Mouse (Mus musculus) 3T3-L1 (cell line): ENCODE results near the gene Hps3.

Experiments used
- DNase-seq: peaks from one replicate; pipeline ENCODE4 v3.0.0-alpha.2; 2015; ENCODE audit warnings: low read depth, low spot score

The Hps3 gene

GRCm38 (mm10) chr3:20007275-20007674, 27.8 kb downstream of the Hps3 start:
- no peak for DNase-seq

GRCm38 (mm10) chr3:20005611-20006010, 29.5 kb downstream of the Hps3 start:
- no peak for DNase-seq

- no peak for DNase-seq
Observed at GRCm38 (mm10) chr3:20004422-20004821, 30.7 kb downstream of the Hps3 start.

- DNase-seq = peak; percentile 59
Observed at GRCm38 (mm10) chr3:20002786-20003185, 32.3 kb downstream of the Hps3 start.

GRCm38 (mm10) chr3:20000806-20001205, 34.3 kb downstream of the Hps3 start:
- no peak for DNase-seq

- DNase-seq = no peak
Observed at GRCm38 (mm10) chr3:19999551-19999950, 35.6 kb downstream of the Hps3 start.

GRCm38 (mm10) chr3:19992388-19992787, 42.7 kb downstream of the Hps3 start:
- no peak for DNase-seq

GRCm38 (mm10) chr3:19990031-19990430, 45.1 kb downstream of the Hps3 start:
- DNase-seq = no peak

GRCm38 (mm10) chr3:19986123-19986522, 49.0 kb downstream of the Hps3 start:
- no peak for DNase-seq

- DNase-seq = no peak
Observed at GRCm38 (mm10) chr3:19982846-19983245, 52.3 kb downstream of the Hps3 start.

GRCm38 (mm10) chr3:19981156-19981555, 54.0 kb downstream of the Hps3 start:
- no peak for DNase-seq

- DNase-seq = no peak
Observed at GRCm38 (mm10) chr3:19978474-19978873, 56.6 kb downstream of the Hps3 start.

- no peak for DNase-seq
Observed at GRCm38 (mm10) chr3:19966072-19966471, 69.0 kb downstream of the Hps3 start.

GRCm38 (mm10) chr3:19965239-19965638, 69.9 kb downstream of the Hps3 start:
- no peak for DNase-seq

GRCm38 (mm10) chr3:19964625-19965188, 70.4 kb downstream of the Hps3 start:
- no peak for DNase-seq

GRCm38 (mm10) chr3:19962769-19963513, 72.2 kb downstream of the Hps3 start:
- no peak for DNase-seq

- DNase-seq = no peak
Observed at GRCm38 (mm10) chr3:19961341-19961740, 73.8 kb downstream of the Hps3 start.

- DNase-seq = peak; percentile 62
Observed at GRCm38 (mm10) chr3:19960570-19961114, 74.5 kb downstream of the Hps3 start.

GRCm38 (mm10) chr3:19958983-19959382, 76.1 kb downstream of the Hps3 start:
- DNase-seq = no peak

GRCm38 (mm10) chr3:19958031-19958430, 77.1 kb downstream of the Hps3 start:
- DNase-seq = peak; percentile 35

GRCm38 (mm10) chr3:19956885-19957284, 78.2 kb downstream of the Hps3 start, which contains the start of gene Cp:
Cp (plus strand) TSS chr3:19957054.
- peak; percentile 83 for DNase-seq

GRCm38 (mm10) chr3:19953865-19954264, 81.2 kb downstream of the Hps3 start:
- DNase-seq = peak; percentile 98

- DNase-seq = no peak
Observed at GRCm38 (mm10) chr3:19953425-19953824, 81.7 kb downstream of the Hps3 start.
